Mouse (Mus musculus) CD4-positive, CD25-positive, alpha-beta regulatory T cell, adult 4 months (primary cell): ENCODE results near the gene Abtb1. TPM values are rescaled to one million over a fixed set of nuclear protein-coding genes. Genes with fewer than 3 reads are reported as not detected.

Source experiments
- ATAC-seq: one replicate; pipeline ENCODE4 v1.8.0; 2017
- polyA plus RNA-seq, 2 experiments: library from polyadenylated mRNA; unstranded; fragments of 100-300 nt; shearing (Covaris generic); gene quantifications; one replicate each; pipeline ENCODE4 v1.2.1; 2017

Gene Abtb1
- polyA plus RNA-seq, 2 experiments from 2014 or later: 71.0 to 112 TPM

DNA sequence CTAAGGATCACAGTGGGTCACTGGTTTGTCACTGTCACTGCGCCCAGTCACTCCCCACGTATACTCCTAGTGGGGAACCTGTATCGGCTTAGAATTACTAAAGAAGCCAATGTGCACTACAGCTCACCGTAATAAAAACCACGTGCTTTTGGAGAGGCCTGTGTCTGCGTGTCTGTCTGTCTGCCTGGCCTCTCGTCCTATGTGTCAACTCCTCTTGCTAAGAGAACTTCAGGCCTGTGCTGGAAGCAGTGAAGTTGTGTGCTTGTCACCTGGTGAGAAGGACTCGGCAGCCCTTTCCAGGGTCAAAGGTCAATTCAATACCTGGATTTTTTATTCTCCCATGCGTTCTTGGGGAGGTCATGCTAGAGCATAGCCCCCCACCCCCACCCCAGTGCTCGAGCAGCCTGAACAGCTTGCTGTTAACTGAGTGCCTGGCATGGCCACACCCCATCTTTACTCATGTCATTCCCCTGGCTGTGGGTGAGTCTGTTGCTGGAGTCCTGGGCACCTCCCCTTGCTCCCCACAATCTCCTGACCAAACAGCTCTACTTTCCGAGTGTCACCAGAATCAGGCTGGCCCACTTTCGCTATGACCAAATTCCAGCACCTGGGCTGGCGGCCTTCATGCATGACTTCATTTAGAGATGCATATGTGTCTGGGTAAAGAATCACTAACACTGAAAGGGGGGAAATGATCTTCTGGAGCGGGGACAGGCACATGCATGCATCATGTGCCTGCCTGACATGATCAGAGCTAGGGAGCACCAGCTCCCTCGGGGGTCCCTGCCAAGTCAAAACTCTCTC lies 13.4 kb downstream of the Abtb1 start:
- ATAC-seq: no peak

DNA sequence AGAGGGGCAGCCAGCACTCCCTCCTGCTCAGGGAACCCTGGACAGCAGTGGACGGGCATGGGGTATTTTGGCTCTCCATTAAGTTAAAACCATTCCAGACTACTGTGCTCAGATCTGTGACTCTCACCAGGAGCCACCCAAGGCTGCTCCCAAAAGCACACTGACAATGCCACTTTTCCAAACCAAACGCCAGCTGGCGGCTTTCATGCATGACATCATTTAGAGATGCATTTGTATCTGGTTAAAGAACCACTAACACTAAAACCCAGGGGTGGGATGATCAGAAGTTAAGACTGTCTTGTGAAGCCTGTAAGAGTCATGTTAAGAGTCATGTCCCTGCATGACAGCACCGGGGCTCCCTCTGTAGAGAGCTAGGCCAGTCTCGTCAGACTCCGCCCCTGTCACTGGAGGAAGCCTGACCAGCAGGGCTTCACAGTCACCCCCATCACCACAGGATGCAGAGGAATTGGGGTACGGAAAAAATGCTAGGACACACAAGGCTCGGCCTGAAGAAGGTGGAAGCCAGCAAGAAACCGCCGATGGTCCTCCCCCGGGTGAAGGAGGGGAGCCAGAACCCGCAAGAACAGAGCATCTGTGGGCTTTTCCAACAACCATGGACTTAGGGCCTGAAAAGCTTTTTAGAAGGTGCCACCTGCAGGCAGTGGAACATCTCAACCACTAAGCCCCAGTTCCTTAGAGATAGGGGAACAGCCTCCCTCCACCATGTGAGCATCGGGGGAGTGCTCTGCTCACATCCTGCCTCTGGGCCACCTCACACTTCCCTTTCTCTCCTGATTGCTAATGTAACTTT lies 14.2 kb downstream of the Abtb1 start:
- no peak for ATAC-seq

DNA sequence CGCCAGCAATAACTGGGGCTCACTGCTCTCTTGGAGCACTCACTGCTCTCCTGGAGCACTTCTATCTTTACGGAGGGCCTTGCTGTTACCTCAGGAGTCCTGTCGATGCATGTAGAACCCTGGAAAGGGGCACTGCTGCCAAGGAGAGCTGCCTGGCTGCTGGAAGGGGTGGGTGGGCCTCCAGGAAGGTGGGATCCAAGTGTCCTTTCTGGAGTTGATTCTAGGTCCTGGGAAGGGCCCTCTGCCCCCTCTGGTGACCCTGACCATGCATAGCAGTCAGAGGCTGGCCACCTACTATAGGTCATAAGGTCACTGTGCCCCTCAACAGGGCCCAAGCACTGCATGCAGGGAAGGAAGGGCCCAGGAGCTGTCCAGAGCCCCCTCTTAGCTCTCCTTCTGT lies 14.8 kb downstream of the Abtb1 start:
- no peak for ATAC-seq

DNA sequence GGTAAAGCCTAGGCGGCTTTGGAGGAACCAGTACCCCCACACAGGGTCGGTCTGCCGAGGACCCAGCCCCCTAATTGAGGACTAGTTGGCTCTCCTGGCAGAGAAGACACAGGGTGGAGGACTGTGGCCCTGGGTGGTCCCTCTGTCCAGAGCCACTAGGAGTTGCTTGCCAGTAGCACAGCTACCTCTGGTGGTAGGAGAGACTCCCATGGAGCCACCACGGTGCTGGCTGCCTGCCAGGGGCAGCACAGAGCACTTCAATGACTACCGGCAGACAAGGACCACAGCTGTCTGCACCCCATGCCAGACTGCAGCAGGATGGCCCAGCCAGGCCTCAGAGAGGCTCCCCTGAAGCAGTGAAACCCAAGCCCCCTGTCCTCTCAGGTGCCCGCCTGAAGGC lies 15.2 kb downstream of the Abtb1 start:
- no peak for ATAC-seq

DNA sequence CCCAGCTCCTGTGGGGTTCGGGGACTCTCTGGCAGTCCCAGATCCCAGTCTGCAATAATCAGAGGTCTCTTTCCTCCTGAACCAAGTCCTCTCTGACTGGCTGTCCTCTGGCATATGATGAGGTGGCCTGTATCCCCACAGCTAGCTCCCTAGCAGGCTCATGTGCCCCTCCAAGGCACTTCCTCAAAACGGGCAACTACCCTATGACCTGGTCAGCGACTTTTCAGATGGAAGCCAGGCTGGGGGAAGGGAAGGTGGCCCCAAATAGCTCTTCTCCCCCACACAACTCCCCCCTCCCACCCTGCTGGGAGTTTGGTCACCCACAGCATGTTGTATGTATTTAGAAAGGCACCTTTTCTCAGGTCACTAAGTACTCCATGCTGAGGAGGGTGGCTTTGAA lies 15.7 kb downstream of the Abtb1 start:
- ATAC-seq: no peak

DNA sequence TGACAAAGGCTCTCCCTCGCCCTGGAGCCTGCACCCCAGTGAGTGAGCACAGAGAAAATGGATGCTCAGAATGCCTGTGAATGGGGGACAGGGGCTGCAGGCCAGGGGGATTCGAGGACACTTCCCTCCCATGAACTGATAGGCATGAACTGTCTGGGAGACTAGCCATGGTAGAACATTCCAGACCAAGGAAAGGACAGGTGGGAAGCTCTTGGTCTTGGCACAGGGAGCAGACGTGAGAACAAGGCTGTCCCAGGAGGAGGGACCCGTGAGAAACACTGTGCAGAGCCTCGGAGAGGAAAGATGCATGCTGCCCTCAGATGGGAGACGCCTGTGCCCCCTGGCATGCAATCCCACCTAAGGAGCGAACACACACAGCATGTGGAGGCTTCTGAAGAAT lies 17.6 kb downstream of the Abtb1 start:
- no peak for ATAC-seq

DNA sequence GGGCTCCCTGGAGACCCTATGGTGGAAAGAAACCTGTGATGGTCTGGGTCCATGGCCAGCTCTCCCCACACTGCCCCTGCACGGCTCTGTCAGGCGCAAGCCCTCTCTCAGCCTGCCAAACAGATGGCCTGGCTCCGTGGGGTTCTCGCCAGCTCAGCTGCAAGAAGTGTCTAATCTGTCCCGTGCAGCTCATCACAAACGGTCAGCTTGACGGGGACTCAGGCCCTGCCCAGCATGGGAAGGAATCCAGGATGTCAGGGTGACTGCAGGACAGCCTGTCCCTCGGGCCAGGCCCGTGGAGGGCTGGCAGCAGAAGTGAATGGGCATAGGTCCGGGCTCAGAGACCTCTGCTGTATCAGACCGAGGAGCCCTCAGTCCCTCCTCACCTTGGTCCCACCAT lies 19.9 kb downstream of the Abtb1 start:
- ATAC-seq: no peak

DNA sequence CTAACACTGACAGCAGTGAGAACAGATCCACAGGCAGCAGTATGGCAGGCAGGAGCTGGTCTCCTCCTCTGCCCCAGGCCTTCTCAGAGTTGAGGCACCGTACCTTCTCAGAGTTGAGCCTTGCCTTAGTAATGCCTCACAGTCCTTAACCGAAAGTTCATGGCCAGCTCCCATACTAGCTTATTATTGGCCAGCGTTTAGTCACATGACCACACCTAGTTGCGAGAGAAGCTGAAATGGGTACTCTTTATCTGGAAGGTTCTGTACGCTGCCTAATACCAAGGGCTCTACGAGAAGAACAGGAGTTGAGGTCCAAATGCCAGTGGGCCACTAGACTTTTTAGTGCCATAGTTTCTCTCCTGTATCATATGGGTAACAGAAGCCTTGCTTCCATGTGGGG lies 20.5 kb downstream of the Abtb1 start:
- no peak for ATAC-seq

DNA sequence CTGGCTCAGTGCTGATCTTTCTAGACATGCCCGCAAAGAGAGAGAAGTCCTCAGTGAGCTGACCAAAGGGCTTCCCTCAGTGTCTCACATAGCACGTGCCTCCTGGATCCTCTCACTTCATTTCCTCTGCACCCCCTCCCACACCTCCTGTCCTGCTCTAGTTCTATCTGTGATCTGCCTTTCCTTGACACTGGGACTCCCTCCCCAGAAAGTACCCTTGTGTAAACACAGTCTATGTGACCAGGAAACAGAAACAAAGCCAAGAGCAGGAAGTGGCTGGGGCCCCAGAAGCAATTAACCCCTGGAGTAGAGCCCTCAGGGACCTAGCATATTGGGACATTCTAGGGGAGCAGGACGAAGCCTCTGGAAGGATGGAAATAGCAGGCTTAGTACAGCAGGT lies 20.9 kb downstream of the Abtb1 start:
- ATAC-seq: no peak

DNA sequence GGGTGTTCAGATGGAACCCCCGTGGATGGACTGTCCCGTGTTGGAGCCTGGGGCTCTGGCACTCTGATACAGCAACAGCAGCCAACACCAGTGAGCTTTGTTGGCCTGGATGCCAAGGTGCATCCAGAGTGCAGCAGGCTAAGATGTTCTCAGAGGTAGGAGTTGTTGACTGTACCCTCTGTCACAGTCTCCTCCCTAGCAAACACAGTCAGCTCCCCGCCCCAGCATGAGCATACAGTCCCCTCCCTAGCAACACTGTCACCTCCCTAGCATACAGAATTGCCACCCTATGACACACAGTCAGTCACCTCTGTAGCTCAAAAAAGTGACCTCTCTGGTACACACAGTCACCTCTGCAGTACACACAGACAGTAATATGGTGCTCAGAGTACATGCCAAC lies 24.9 kb downstream of the Abtb1 start:
- ATAC-seq: no peak

DNA sequence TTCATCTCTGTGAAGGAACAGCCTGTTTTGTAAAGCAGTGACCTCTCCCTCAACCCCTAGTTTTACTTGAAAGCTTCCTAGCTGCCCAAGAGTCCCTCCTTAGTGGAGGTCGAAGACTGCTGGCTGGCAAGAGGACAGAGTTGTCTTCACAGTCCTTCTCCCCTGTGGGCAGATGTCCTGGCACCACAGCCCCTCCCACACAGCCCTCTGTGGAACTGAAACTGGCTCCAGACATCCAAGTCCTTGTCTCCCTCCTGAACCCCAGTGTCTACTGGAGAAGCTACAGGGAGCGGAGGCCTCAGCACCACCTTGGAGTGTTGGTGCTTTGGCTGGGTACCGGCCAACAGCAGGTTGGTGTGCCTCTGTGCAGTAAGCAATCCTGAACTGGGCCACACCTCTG lies 26.3 kb downstream of the Abtb1 start:
- ATAC-seq: no peak

DNA sequence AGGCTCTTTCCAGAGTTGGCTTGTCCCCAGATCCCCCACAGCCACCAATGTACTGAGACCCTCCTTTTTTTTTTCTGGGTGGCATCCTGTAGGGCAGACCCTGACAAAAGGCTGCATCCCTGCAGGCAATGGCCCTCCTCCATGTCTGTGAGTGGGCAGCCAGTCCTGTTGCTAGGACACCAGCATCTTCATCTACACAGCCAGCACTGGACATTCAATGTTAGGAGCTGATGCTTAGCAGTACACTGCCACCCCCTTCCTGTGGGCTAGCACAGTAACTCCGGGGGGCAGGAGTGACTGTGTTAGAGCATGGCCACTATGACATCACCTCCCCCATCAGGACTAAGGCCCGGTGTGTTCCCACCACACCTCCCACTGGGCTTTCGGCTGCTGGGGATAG lies 26.7 kb downstream of the Abtb1 start:
- ATAC-seq: no peak

DNA sequence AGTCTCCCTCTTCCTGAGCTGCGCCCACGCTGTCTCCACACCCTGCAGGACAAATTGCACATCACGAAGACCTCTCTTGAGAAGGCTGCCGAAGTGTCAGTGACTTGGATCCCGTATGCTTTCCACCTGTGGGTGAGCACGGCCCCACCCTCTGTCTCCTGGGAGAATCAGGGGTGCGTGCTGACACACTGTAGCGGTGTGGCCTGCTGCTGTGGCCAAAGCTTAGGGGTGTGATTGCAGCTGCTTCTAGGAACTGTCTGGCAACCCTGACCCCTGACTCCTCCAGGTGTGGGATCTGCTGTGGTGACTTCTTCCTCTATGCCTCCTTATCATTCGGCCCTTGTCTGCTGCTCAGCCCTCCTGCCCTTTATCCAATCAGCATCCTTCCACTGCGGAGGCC lies 28.0 kb downstream of the Abtb1 start:
- ATAC-seq: no peak

DNA sequence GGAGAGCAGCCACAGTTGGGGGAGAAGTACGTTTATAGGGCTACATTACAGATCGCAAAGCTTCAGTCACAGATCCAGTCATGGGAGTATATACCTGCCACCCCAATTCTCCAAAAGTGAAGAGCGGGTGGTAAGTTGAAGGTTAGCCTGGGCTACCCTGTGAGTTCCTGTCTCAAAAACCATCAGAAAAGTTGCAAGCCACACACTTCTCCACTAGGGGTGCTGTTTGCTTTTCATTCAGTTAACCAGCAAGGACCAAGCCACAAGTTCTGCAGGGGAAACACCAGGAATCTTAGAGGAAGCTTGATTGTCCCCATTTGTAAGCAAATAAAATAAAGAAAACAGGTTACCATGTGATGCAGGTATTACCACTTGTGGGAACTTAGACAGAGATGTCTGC lies 28.9 kb downstream of the Abtb1 start:
- ATAC-seq: peak; percentile 73

DNA sequence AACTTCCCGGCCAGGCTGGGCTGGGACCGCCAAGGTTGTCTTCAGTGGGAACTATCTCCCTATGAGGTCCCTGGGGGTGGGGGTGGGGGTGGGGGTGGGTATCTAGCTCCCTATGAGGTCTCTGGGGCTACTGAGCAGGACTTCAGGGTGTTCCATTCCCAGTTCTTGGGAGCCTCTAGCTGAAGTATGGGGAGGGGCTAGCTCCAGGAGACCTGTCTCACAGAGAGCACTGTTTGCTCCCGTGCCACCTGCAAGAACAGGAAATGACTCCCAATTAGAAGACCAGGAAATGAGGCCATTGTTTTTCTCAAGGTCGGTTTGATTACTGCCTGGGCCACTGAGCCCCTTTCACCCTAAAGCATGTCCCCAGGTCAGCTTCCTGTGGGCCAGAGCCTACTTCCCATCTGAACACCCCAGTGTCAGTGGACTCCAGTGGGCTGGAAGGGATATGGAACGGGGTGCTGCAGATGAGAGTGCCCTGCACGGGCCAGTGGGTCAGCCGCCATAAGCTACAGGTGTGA lies 29.8 kb downstream of the Abtb1 start:
- no peak for ATAC-seq

DNA sequence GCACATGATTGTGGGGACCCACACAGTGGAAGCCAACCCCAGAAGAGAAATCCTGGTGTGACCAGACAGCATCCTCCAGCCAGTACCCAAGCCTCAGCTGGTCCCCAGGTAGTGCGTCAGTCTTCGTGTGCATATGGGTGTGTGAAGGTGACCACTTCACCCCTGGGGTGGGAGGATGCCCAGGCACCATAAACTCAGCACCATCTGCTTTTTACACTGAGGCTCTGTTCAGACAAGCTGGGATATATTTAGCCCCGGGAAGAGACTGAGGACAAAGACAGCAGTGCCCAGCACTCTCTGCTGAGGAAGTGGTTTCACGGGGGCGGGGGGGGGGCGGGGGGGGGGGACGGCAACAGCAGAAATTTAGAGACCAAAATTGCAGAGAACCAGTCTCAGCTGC lies 30.4 kb downstream of the Abtb1 start:
- ATAC-seq: no peak

DNA sequence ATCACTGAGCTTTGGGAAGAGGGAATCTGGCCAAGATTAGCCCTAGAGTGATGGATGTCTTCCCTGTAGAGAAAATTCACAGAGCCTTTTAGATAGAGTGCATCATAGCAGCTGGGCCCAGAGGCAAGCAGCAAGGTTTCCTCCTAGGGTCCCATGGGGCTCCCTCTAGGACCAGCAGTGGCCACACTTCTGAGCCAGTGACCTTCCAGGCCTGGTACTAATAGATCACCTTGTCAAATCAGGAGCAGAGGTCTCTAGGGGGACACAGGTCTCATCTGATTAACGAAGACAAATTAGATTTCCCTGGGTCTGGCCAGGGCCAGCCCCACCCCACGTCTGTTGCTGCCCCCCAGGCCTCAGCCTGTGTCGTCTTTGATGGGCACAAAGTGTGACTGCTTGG lies 31.5 kb downstream of the Abtb1 start:
- ATAC-seq: no peak

DNA sequence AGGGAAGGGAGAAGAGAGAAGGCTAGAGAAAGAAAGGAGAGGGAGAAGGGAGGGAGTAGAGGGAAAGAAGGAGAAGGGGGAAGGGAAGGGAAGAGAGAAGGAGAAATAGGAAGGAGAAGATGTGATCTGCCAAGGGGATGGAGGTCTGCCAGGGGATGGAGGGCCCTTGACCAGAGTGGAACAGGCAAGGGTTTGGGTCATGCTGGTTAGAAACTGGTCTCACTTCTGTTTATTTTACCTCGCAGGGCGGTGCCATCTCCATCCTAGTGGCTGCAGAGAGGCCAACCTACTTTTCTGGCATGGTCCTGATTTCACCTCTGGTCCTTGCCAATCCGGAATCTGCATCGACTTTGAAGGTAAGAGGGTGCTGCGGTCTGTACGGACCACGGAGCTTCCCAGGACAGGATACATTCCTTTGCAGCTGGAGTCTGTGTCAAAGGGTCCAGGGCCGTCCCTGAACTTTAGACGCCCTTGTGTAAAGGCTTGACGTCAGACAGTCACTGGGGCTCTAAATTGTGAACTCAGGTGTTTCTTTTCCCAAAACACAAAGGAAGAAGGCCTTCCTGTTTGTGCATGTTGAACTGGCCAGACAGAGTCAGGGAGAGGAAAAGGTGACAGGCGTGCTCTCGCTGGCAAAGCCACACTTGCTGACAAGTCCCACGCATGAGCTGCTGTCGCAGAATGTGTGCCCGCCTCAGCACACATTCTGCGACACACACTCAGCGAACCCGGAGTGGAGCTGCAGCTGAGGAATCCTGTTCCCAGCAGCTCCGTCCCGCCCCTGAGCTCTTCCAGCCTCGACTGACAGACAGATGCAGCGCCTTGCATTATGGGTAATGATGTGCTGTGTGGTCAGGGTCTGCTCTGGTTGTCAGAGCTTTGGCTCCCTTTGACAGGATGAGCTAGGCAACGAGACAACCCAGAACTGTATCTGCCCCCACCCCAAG lies 32.4 kb downstream of the Abtb1 start:
- ATAC-seq: no peak

DNA sequence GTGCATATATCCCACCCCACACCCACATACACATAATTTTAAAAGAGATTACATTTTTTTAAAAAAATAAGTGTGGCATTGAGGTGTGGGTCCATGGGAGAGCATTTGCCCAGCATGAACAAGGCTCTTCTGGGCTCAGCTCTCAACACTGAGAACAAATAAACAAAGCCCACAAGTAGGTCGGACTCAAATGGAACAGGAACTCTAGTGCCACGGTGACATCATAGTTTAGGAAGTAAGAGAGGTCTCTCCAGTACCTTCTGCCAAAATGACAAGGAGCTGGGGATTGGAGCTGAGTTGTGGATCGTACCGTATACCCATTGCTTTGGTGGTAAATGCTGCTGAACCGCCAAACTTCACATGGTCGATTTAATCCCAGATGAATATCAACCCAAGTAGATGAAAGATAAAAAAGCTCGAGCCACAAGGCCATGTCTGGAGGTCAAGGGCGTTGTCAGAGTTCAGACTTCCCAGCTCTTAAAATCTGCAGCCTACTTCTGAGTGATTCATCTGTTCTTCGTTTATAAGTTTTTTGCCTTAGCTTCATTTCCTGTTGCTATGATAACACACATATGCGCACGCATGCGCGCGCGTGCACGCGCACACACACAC lies 36.7 kb downstream of the Abtb1 start:
- no peak for ATAC-seq

DNA sequence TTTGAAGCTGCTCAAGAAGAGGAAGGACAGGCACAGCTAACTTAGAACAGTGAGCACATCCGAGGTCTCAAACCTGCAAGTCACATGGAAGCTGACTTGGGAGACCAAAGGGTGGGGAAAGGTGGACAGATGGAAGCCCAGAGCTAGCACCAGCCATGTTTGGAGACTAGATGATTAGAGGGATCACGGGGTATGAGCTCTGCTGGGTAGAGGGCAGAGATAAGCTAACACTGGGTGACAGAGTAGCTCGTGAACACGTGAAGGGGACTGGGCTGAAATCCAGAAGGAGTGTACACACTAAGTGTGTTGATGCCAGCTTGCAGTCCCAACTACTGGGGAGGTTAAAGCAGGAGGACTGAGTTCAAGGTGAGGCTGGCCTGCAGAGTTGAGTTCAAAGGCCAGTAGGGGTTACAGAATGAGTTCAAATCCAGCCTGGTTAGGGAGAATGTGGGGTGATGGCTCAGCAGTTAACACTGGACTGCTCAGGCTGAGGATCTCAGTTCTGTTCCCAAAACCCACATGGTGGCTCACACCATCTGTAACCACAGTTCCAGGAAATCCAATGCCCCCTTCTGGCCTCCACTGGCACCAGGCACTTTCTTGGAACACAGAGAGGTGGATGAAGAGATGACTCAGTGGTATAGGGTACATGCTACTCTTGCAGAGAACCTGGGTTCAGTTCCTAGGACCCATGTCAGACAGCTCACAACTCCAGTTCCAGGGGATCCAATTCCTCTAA lies 37.7 kb downstream of the Abtb1 start:
- ATAC-seq: no peak

DNA sequence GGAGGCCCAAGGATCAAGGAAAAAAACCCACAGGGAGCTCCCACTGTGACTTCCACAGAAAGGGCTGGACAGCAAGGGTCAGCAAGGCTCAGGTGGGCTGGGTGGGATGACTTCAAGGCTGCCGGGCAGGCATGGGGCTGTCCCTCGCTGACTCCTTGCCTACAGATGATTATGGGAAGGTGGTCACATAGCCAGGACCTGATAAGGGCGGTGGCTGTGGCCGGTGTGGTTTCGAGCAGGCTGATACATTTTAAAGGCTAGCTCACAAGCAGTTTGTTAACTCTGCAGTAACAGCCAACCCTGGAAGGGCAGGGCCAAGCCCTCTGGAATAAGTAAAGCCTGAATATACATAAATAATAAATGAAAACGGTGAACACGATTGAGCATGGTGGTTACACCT lies 38.7 kb downstream of the Abtb1 start:
- no peak for ATAC-seq

DNA sequence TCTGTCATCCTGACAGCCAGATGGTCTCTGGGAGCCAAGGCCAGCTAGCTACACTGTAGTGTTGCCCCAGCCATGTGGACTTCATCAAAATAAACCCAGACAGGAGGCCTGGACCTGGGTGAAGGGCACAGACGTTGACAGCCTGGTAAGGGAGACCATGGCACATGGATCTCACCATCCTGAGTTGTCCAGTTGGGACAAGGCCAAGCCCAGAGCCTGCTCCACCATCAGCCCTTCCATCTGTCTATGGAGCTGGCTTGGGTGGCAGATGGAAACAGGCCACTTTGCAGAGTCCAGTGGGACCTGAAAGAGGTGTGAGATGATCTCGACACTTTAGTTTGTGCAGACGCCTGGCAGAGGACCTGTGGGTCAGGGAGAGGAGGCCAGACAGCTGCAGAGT lies 41.0 kb downstream of the Abtb1 start:
- ATAC-seq: no peak
